Comparison of ENCODE assay signal across 8 mouse cellular contexts in genomic region chr19:3292028-3292427, GRCm38 (mm10). TPM values are rescaled to one million over a fixed set of nuclear protein-coding genes. Genes with fewer than 3 reads are reported as not detected.
DNase-seq lines count a peak whose midpoint lies in the region; ATAC-seq and TF ChIP-seq lines count a peak whose summit lies in the region.

No protein-coding gene starts in this region.

- TF ChIP-seq CTCF in cortical plate, adult 2 months (IDR thresholded peaks at IDR 0.05; ENCODE audit: extremely low read depth, insufficient read depth, low read length): peak; percentile 84
- peak; percentile 87 for TF ChIP-seq CTCF in kidney, adult 2 months (conservative IDR thresholded peaks at IDR 0.05; ENCODE audit: insufficient read depth, insufficient read length, low read depth, low read length)
- TF ChIP-seq CTCF in midbrain, postnatal 0 days (IDR thresholded peaks at IDR 0.05): peak; percentile 84

- TF ChIP-seq POLR2A in cortical plate, adult 2 months (IDR thresholded peaks at IDR 0.05; ENCODE audit: extremely low read depth, insufficient read depth, low read length): no peak
- no peak for TF ChIP-seq POLR2A in kidney, adult 2 months (IDR thresholded peaks at IDR 0.05; ENCODE audit: low read depth, low read length)

- no peaks in the 10 kb centered on the region for H3K27me3 ChIP-seq in kidney, adult 2 months (replicated peaks; ENCODE audit: control insufficient read depth, insufficient read depth, low read length)
- H3K27me3 ChIP-seq in limb, embryonic 15.5 days: no peaks in the 10 kb centered on the region
- no peaks in the 10 kb centered on the region for H3K27me3 ChIP-seq in midbrain, postnatal 0 days (ENCODE audit: insufficient read depth, low read length)

- H3K9me3 ChIP-seq in limb, embryonic 15.5 days: no peaks in the 10 kb centered on the region
- H3K9me3 ChIP-seq in midbrain, postnatal 0 days (ENCODE audit: low read length): no peaks in the 10 kb centered on the region

- H3K4me3 ChIP-seq in cortical plate, adult 2 months (ENCODE audit: insufficient read depth, low read length): no peak overlapping the region
- no peak overlapping the region for H3K4me3 ChIP-seq in kidney, adult 2 months (ENCODE audit: insufficient read depth, low read depth, low read length)
- no peak overlapping the region for H3K4me3 ChIP-seq in limb, embryonic 15.5 days
- no peak overlapping the region for H3K4me3 ChIP-seq in midbrain, postnatal 0 days (ENCODE audit: low read depth, low read length)

- H3K27ac ChIP-seq in cortical plate, adult 2 months (ENCODE audit: insufficient read depth, low read length): no peak overlapping the region
- no peak overlapping the region for H3K27ac ChIP-seq in kidney, adult 2 months (ENCODE audit: insufficient read depth, low read depth, low read length)
- no peak overlapping the region for H3K27ac ChIP-seq in limb, embryonic 15.5 days
- H3K27ac ChIP-seq in midbrain, postnatal 0 days (ENCODE audit: low read depth, low read length): no peak overlapping the region

- no peaks in the 10 kb centered on the region for H3K36me3 ChIP-seq in kidney, adult 2 months (ENCODE audit: control insufficient read depth, insufficient read depth, low read length)
- peaks cover 52% of the 10 kb centered on the region for H3K36me3 ChIP-seq in limb, embryonic 15.5 days
- H3K36me3 ChIP-seq in midbrain, postnatal 0 days (ENCODE audit: insufficient read depth, low read length): peaks cover 43% of the 10 kb centered on the region

- 73% methylated on average over 2 of the region's 2 CpGs for WGBS in kidney, adult 2 months
- WGBS in limb, embryonic 15.5 days: 80% methylated on average over 2 of the region's 2 CpGs
- WGBS in midbrain, postnatal 0 days: 90% methylated on average over 2 of the region's 2 CpGs

- 0 out of 2 replicates have a peak, but pooled peaks have one; percentile 36 for ATAC-seq in limb, embryonic 15.5 days (ENCODE audit: insufficient number of reproducible peaks, low FRiP score, low TSS enrichment, low read depth)
- peak; percentile 67; the same call in 1 of the 2 replicates for ATAC-seq in midbrain, postnatal 0 days (ENCODE audit: low FRiP score)

- H3K4me2 ChIP-seq in limb, embryonic 15.5 days: no peak overlapping the region
- no peak overlapping the region for H3K4me2 ChIP-seq in midbrain, postnatal 0 days (ENCODE audit: low read depth, low read length, poor library complexity, severe bottlenecking)

- intact Hi-C loops in gastrocnemius, postnatal 14 days (cut with DNase I; ENCODE audit: low total_unique reads): loop anchor here (5.0 kb wide), 1 partner anchor 155 kb away; no protein-coding TSS in a partner anchor

- no peak overlapping the region for H3K9ac ChIP-seq in limb, embryonic 15.5 days
- H3K9ac ChIP-seq in midbrain, postnatal 0 days (replicated peaks; ENCODE audit: low read length, poor library complexity, severe bottlenecking): no peak overlapping the region

- no peaks in the 10 kb centered on the region for H3K4me1 ChIP-seq in cortical plate, adult 2 months (ENCODE audit: control insufficient read depth, insufficient read depth, low read length)
- no peaks in the 10 kb centered on the region for H3K4me1 ChIP-seq in kidney, adult 2 months (ENCODE audit: control insufficient read depth, insufficient read depth, low read length)
- no peaks in the 10 kb centered on the region for H3K4me1 ChIP-seq in limb, embryonic 15.5 days
- no peaks in the 10 kb centered on the region for H3K4me1 ChIP-seq in midbrain, postnatal 0 days (ENCODE audit: insufficient read depth, low read length)

- DNase-seq in layer of hippocampus, adult 11-12 months (ENCODE audit: low spot score): peak; percentile 54
- no peak for DNase-seq in layer of hippocampus, adult 9-10 months (ENCODE audit: low spot score)
- peak; percentile 58 for DNase-seq in gastrocnemius, postnatal 14 days
- peak; percentile 68 for DNase-seq in kidney, adult 2 months
- DNase-seq in midbrain, postnatal 0 days (ENCODE audit: low spot score): peak; percentile 63
- peak; percentile 47 to 72 for DNase-seq in spleen, postnatal 10 days (ENCODE audit: low spot score in 2 of 2)

RNA-seq across cellular contexts. Expression of gene Ighmbp2, which starts 9.2 kb away (rescaled TPM):
- polyA plus RNA-seq in cortical plate, adult 2 months (2012; rRNA removed): 7.5 and 7.7 TPM in 2 replicates
- total RNA-seq in gastrocnemius, postnatal 14 days (2021): 1 to 10 TPM; 3.6 to 4.0 TPM
- 3.5 and 4.1 TPM in 2 replicates for polyA plus RNA-seq in kidney, adult 2 months (2012; rRNA removed)
- 10.4 and 10.5 TPM in 2 replicates for polyA plus RNA-seq in limb, embryonic 15.5 days (2015; fragmentation: Nextera tagmentation; extraction: Ambion mirVana)
- total RNA-seq in midbrain, postnatal 0 days (2014; rRNA removed): 11.8 and 12.3 TPM in 2 replicates
- polyA plus RNA-seq in midbrain, postnatal 0 days (2015; fragmentation: Nextera tagmentation; extraction: Ambion mirVana): 10.2 and 10.8 TPM in 2 replicates

RNA-seq across cellular contexts. Expression of gene Mrpl21, which starts 9.3 kb away (rescaled TPM):
- polyA plus RNA-seq in cortical plate, adult 2 months (2012; rRNA removed): 51.4 and 53.6 TPM in 2 replicates
- 10 to 100 TPM; 65.2 to 69.9 TPM for total RNA-seq in gastrocnemius, postnatal 14 days (2021)
- polyA plus RNA-seq in kidney, adult 2 months (2012; rRNA removed): 61.4 and 75.0 TPM in 2 replicates
- polyA plus RNA-seq in limb, embryonic 15.5 days (2015; fragmentation: Nextera tagmentation; extraction: Ambion mirVana): 108 and 118 TPM in 2 replicates
- total RNA-seq in midbrain, postnatal 0 days (2014; rRNA removed): 48.4 and 48.7 TPM in 2 replicates
- 92.7 and 93.3 TPM in 2 replicates for polyA plus RNA-seq in midbrain, postnatal 0 days (2015; fragmentation: Nextera tagmentation; extraction: Ambion mirVana)

RNA-seq across cellular contexts. Expression of gene Cpt1a, which starts 30.1 kb away (rescaled TPM):
- 22.5 and 23.4 TPM in 2 replicates for polyA plus RNA-seq in cortical plate, adult 2 months (2012; rRNA removed)
- 10 to 100 TPM; 21.9 to 23.1 TPM for total RNA-seq in gastrocnemius, postnatal 14 days (2021)
- 232 and 272 TPM in 2 replicates for polyA plus RNA-seq in kidney, adult 2 months (2012; rRNA removed)
- 18.3 and 19.6 TPM in 2 replicates for polyA plus RNA-seq in limb, embryonic 15.5 days (2015; fragmentation: Nextera tagmentation; extraction: Ambion mirVana)
- 29.1 and 35.8 TPM in 2 replicates for total RNA-seq in midbrain, postnatal 0 days (2014; rRNA removed)
- 15.7 and 17.4 TPM in 2 replicates for polyA plus RNA-seq in midbrain, postnatal 0 days (2015; fragmentation: Nextera tagmentation; extraction: Ambion mirVana)
